Mouse (Mus musculus) kidney, adult 2 months (tissue): ENCODE measurements around the gene Hapln2. TPM values are rescaled to one million over a fixed set of nuclear protein-coding genes. Genes with fewer than 3 reads are reported as not detected.

ENCODE experiments used
- DNase-seq: peaks from one replicate; pipeline ENCODE4 v3.0.0; 2021
- H3K27ac ChIP-seq: fragments of 200-500 bp; 2 replicates; pipeline ENCODE4 v1.5.1; 2012; ENCODE audit warnings: low read depth, low read length, control low read depth, inconsistent platforms; ENCODE audit not compliant: insufficient read depth
- H3K27me3 ChIP-seq: fragments of 200-500 bp; replicated peaks from 2 replicates; pipeline ENCODE4 v1.6.1; 2012; ENCODE audit warnings: mild to moderate bottlenecking, moderate library complexity, low read length, inconsistent platforms; ENCODE audit not compliant: control insufficient read depth, insufficient read depth
- H3K36me3 ChIP-seq: fragments of 200-500 bp; 2 replicates; pipeline ENCODE4 v1.6.1; 2012; ENCODE audit warnings: mild to moderate bottlenecking, moderate library complexity, low read length, inconsistent platforms; ENCODE audit not compliant: control insufficient read depth, insufficient read depth
- H3K4me1 ChIP-seq: fragments of 200-500 bp; 2 replicates; pipeline ENCODE4 v1.6.1; 2011; ENCODE audit warnings: low read length; ENCODE audit not compliant: control insufficient read depth, insufficient read depth
- H3K4me3 ChIP-seq: fragments of 200-500 bp; 2 replicates; pipeline ENCODE4 v1.5.1; 2011; ENCODE audit warnings: mild to moderate bottlenecking, low read depth, low read length, control low read depth; ENCODE audit not compliant: insufficient read depth
- CTCF ChIP-seq: fragments of 200-500 bp; conservative IDR thresholded peaks from 2 replicates; pipeline ENCODE4 v1.5.1; 2011; ENCODE audit warnings: low read depth, mild to moderate bottlenecking, control low read depth, low read length, moderate library complexity, mixed read lengths; ENCODE audit not compliant: insufficient read depth, insufficient read length
- POLR2A ChIP-seq: fragments of 200-500 bp; IDR thresholded peaks from one replicate; pipeline ENCODE4 v1.6.1; 2011; ENCODE audit warnings: low read depth, low read length, control low read depth
- WGBS: fragments of 180-500 bp; shearing (Covaris S2); methylation state at CpG from one replicate; pipeline ENCODE4 v1.1.7; 2018; 5-methylcytosine and 5-hydroxymethylcytosine counted together
- polyA plus RNA-seq: library from polyadenylated mRNA; depleted of rRNA; stranded (reverse); fragments of >200 nt; gene quantifications from 2 replicates; pipeline ENCODE4 v1.2.3, GENCODE M21; 2012

Gene Hapln2
- polyA plus RNA-seq, 1 experiment: not detected

DNA sequence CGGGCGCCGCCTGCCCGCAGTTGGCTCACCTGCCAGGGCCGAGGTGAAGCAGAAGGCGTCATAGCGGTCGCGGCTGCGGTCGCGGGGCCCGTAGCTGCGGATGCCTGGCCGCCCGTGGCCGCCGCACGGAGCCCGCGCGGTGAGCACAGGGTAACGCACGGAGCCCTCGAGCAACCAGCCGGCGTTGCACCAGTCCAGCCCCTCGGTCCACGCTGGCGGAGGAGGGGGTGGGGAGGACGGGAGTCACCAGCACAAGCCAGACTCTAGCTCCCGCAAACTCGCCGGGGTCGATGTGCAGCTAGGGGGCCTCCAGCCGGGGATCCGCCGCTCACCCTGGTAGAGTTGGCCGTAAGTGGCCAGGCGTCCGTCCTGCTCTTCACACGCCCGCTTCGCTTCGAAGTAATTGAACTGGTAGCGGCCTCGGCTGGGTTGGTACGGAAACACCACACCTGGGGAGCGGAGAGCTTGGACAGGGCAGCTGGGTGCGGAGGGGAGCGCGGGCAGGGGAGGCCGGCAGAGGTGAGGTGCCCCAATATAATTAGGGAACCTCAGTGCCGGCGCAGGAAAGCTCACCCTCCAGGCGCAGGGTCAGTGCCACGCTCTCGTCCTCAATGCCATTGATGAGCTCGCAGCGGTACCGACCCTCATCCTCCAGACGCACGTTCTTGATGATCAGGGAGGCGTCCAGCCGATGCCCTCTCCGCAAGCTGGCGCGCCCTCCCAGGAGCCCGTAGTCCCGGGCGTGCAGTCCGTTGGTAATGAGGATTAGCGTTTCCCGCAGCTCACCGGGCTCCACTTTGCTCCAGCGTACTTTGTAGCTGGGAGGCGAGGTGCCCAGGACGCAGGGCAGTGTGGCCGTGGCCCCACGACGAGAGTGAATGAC lies 4.0 kb downstream of the Hapln2 start:
- 1% methylated on average over 81 of the region's 81 CpGs for WGBS
- 0 out of 2 replicates have a peak, but pooled peaks cover 7% of the 10 kb centered on the region for H3K27me3 ChIP-seq
- no peak for DNase-seq

GRCm38 (mm10) chr3:88022322-88023191 lies 4.8 kb downstream of the Hapln2 start:
- TF ChIP-seq POLR2A (no peak), CTCF (no peak)
- WGBS: 4% methylated on average over 65 of the region's 66 CpGs
- Histone ChIP-seq H3K27ac (no peak overlapping the region), H3K4me1 (0 out of 2 replicates have a peak, but pooled peaks cover 3% of the 10 kb centered on the region), H3K36me3 (no peaks in the 10 kb centered on the region), H3K27me3 (0 out of 2 replicates have a peak, but pooled peaks cover 7% of the 10 kb centered on the region), H3K4me3 (peak overlapping the region; percentile 49)
- peak; percentile 98 for DNase-seq

More for the DNA sequence above, 4.0 kb downstream of the Hapln2 start:
- Histone ChIP-seq H3K36me3 (no peaks in the 10 kb centered on the region), H3K27ac (no peak overlapping the region), H3K4me3 (peak overlapping the region; percentile 49), H3K4me1 (0 out of 2 replicates have a peak, but pooled peaks cover 3% of the 10 kb centered on the region)
- no peak for TF ChIP-seq CTCF
- TF ChIP-seq POLR2A: no peak

DNA sequence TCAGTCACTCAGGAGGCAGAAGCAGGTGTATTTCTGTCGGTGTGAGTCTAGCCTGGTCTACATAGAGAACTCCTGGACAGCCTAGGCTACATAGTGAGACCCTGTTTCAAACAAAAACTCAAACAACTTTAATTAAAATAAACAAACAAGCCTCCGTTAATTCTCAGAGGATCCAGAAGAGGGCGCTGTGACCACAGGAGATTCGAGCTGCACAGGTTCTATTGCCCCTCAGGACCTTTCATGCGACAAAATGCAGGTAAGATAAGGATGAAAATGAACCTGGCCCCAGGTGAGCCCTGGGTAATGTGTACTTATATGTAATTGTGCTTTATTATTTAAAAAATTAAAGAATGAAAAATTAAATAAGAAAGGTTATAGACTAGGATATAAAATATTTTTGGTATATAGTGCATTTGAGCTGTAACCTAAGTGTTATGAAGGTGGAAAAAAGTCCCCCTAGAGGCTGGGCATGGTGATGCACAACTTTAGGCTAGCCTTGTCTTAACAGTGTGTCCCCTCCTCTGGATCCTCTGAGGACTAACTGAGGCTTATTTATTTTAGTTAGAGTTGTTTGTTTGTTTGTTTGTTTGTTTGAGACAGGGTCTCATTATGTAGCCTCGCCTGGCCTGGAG lies 16.6 kb downstream of the Hapln2 start:
- no peaks in the 10 kb centered on the region for H3K27me3 ChIP-seq
- H3K36me3 ChIP-seq: no peaks in the 10 kb centered on the region
- no peak overlapping the region for H3K4me3 ChIP-seq
- H3K4me1 ChIP-seq: no peaks in the 10 kb centered on the region
- peak; percentile 37 for DNase-seq
- TF ChIP-seq CTCF: peak; percentile 67
- TF ChIP-seq POLR2A: no peak
- 9% methylated on average over 6 of the region's 6 CpGs for WGBS
- no peak overlapping the region for H3K27ac ChIP-seq

GRCm38 (mm10) chr3:88005822-88006786 lies 21.3 kb downstream of the Hapln2 start:
- TF ChIP-seq POLR2A (no peak), CTCF (peak; percentile 38)
- no peak overlapping the region for H3K4me3 ChIP-seq
- no peak overlapping the region for H3K27ac ChIP-seq
- WGBS: 70% methylated on average over 18 of the region's 18 CpGs
- no peaks in the 10 kb centered on the region for H3K36me3 ChIP-seq
- H3K27me3 ChIP-seq: no peaks in the 10 kb centered on the region
- no peak for DNase-seq
- H3K4me1 ChIP-seq: no peaks in the 10 kb centered on the region

DNA sequence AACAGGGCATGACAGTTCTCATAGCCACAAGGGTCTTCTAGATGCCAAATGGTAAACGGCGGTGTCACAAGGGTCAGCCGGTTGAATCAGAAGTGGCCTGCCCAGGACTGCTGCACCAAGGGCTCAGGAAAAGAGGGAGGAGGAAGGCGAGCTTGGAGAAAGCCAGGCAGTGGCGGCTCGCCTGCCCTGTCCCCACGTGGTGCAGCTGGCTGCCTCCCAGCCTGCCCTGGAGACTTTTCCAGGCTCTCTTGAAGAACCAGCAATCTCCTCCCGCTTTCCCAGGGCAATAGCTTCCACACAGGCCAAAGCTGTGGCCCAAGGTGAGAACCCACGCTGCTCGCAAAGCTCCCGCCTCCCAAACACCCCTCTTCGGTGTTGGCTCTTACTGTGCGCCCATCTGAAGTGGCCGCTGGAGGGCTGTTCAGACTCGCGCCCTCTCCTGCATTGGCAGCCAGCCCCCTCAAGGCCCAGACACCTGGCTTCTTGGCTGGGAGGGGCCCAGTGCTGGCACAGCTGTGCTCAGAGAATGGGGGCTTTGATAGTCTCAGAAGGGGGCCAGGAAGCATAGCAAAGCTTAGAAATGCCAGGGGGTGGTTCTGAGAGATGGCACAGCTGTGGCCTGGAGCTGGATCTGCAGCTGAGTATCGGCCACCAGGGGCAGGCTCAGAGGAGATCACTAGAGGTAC lies 24.9 kb downstream of the Hapln2 start:
- H3K27me3 ChIP-seq: peaks cover 4% of the 10 kb centered on the region; the same call in 1 of the 2 replicates
- no peak overlapping the region for H3K4me3 ChIP-seq
- no peaks in the 10 kb centered on the region for H3K36me3 ChIP-seq
- no peaks in the 10 kb centered on the region for H3K4me1 ChIP-seq
- TF ChIP-seq CTCF (no peak), POLR2A (no peak)
- no peak overlapping the region for H3K27ac ChIP-seq
- WGBS: 4% methylated on average over 17 of the region's 17 CpGs
- peak; percentile 24 for DNase-seq
